Mouse (Mus musculus) c-Kit-positive CD71-negative TER-119-negative erythroid progenitor cells, embryonic 14.5 days (primary cell): ENCODE measurements at regions not wholly inside any gene's neighbourhood (a gene's known extent, or its start where the extent isn't known, plus 50 kb on each side); places are given as distances from the start of the nearest gene placed in this dataset.

Experiments used
- DNase-seq: peaks from one replicate; pipeline ENCODE4 v3.0.0-alpha.2; 2013; ENCODE audit warnings: low read depth

GRCm38 (mm10) chr8:103894589-103894988 is 206.8 kb upstream of the Cdh5 start:
- no peak for DNase-seq

GRCm38 (mm10) chr8:103895132-103895531 is 206.3 kb upstream of the Cdh5 start:
- DNase-seq: no peak

- no peak for DNase-seq
Measured at GRCm38 (mm10) chr8:103897463-103897862, 204.0 kb upstream of the Cdh5 start.

GRCm38 (mm10) chr8:103902516-103902915 is 198.9 kb upstream of the Cdh5 start:
- DNase-seq: no peak

GRCm38 (mm10) chr8:103903635-103904034 is 197.8 kb upstream of the Cdh5 start:
- no peak for DNase-seq

- DNase-seq: no peak
Measured at GRCm38 (mm10) chr8:103907662-103908061, 193.8 kb upstream of the Cdh5 start.

GRCm38 (mm10) chr8:103911287-103912015 is 190.0 kb upstream of the Cdh5 start:
- DNase-seq: no peak

- no peak for DNase-seq
Measured at GRCm38 (mm10) chr8:103912983-103913926, 188.2 kb upstream of the Cdh5 start.

GRCm38 (mm10) chr8:103913927-103914640 is 187.3 kb upstream of the Cdh5 start:
- no peak for DNase-seq

GRCm38 (mm10) chr8:103919324-103919723 is 182.1 kb upstream of the Cdh5 start:
- DNase-seq: no peak

GRCm38 (mm10) chr8:103921621-103922020 is 179.8 kb upstream of the Cdh5 start:
- DNase-seq: no peak

GRCm38 (mm10) chr8:103922746-103923145 is 178.7 kb upstream of the Cdh5 start:
- no peak for DNase-seq

- no peak for DNase-seq
Measured at GRCm38 (mm10) chr8:103932681-103933080, 168.7 kb upstream of the Cdh5 start.

- no peak for DNase-seq
Measured at GRCm38 (mm10) chr8:103936491-103936890, 164.9 kb upstream of the Cdh5 start.

GRCm38 (mm10) chr8:103938283-103939230 is 162.9 kb upstream of the Cdh5 start:
- no peak for DNase-seq

- DNase-seq: no peak
Measured at GRCm38 (mm10) chr8:103940958-103941532, 160.4 kb upstream of the Cdh5 start.

- DNase-seq: peak; percentile 5
Measured at GRCm38 (mm10) chr8:103948474-103948873, 153.0 kb upstream of the Cdh5 start.

GRCm38 (mm10) chr8:103950460-103950859 is 151.0 kb upstream of the Cdh5 start:
- no peak for DNase-seq

GRCm38 (mm10) chr8:103953586-103953985 is 147.8 kb upstream of the Cdh5 start:
- DNase-seq: no peak

- DNase-seq: no peak
Measured at GRCm38 (mm10) chr8:103955568-103956260, 145.7 kb upstream of the Cdh5 start.
